ENCODE assay signal across 24 mouse cellular contexts in the genomic region with DNA sequence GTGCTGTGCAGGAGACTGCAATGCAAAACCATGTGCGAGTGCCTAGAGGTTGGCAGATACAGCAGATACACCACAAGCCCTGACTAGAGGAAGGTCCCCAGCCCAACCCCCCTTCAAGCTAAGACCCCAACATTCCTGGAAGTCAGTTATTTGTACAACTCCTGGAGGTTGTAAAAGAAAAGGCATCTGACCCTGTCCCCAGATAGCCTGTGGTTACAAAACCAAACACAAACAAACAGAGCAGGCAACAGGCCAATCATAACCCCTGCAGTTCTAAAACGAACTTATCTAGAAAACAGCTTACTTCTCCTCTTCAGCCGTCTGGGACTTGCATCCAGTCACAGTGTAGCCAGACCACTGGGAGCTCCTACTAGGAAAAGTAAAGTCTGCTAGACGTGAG. TPM values are rescaled to one million over a fixed set of nuclear protein-coding genes. Genes with fewer than 3 reads are reported as not detected.
DNase-seq lines count a peak whose midpoint lies in the region; ATAC-seq and TF ChIP-seq lines count a peak whose summit lies in the region.
"Had no signal": no experiment of that assay in that cellular context is flagged by ENCODE, and none has a peak within 500 bp of the region (broad histone marks: within the 10 kb centered on the region; RNA-seq: fewer than 3 reads in every experiment).

No protein-coding gene starts in this region.

- no peak for TF ChIP-seq CTCF in liver, adult 2 months (IDR thresholded peaks at IDR 0.05; ENCODE audit: low read depth, low read length)

- no peak overlapping the region for H3K4me3 ChIP-seq in liver, adult 2 months (ENCODE audit: insufficient read depth, low read depth, low read length)
- no peak overlapping the region for H3K4me3 ChIP-seq in liver, embryonic 12.5 days
- H3K4me3 ChIP-seq: embryonic facial prominence, embryonic 13.5 days; forebrain, embryonic 12.5 days; gastrocnemius, adult 2 months; heart, embryonic 15.5 days; hindbrain, embryonic 13.5 days had no signal

- no peaks in the 10 kb centered on the region for H3K27me3 ChIP-seq in liver, adult 2 months (ENCODE audit: control insufficient read depth, insufficient read depth, low read length)
- H3K27me3 ChIP-seq in liver, embryonic 12.5 days (replicated peaks) = no peaks in the 10 kb centered on the region
- H3K27me3 ChIP-seq: embryonic facial prominence, embryonic 13.5 days; forebrain, embryonic 12.5 days; heart, embryonic 15.5 days; hindbrain, embryonic 13.5 days had no signal

- H3K27ac ChIP-seq in liver, adult 2 months (replicated peaks; ENCODE audit: insufficient read depth, low read depth, low read length) = no peak overlapping the region
- no peak overlapping the region for H3K27ac ChIP-seq in liver, embryonic 12.5 days
- H3K27ac ChIP-seq: embryonic facial prominence, embryonic 13.5 days; forebrain, embryonic 12.5 days; gastrocnemius, adult 2 months; heart, embryonic 15.5 days; hindbrain, embryonic 13.5 days had no signal

- no peak overlapping the region for H3K9ac ChIP-seq in liver, adult 2 months (ENCODE audit: low read depth, low read length)
- no peak overlapping the region for H3K9ac ChIP-seq in liver, embryonic 12.5 days
- H3K9ac ChIP-seq: embryonic facial prominence, embryonic 13.5 days; forebrain, embryonic 12.5 days; forebrain, postnatal 0 days; heart, embryonic 15.5 days; hindbrain, embryonic 13.5 days had no signal

- no peaks in the 10 kb centered on the region for H3K4me1 ChIP-seq in liver, adult 2 months (ENCODE audit: control insufficient read depth, insufficient read depth, low read length)
- no peaks in the 10 kb centered on the region for H3K4me1 ChIP-seq in liver, embryonic 12.5 days
- H3K4me1 ChIP-seq: forebrain, embryonic 12.5 days; heart, embryonic 15.5 days; hindbrain, embryonic 13.5 days had no signal

- no peak for ATAC-seq in liver, embryonic 12.5 days
- ATAC-seq: CD4-positive, CD25-positive, alpha-beta regulatory T cell, adult 4 months; forebrain, postnatal 0 days had no signal

- H3K4me2 ChIP-seq in liver, embryonic 12.5 days = no peak overlapping the region
- H3K4me2 ChIP-seq: embryonic facial prominence, embryonic 13.5 days; forebrain, embryonic 12.5 days; heart, embryonic 11.5 days; heart, embryonic 15.5 days; hindbrain, embryonic 13.5 days had no signal

- 19% methylated on average over 4 of the region's 4 CpGs for WGBS in liver, adult 2 months
- 20% methylated on average over 4 of the region's 4 CpGs for WGBS in liver, embryonic 12.5 days (ENCODE audit: insufficient replicate concordance)

- DNase-seq in heart, adult 11 months = peak; percentile 73
- no peak for DNase-seq in heart, adult 8-10 months (ENCODE audit: low spot score)
- peak; percentile 15 for DNase-seq in liver, adult 2 months (ENCODE audit: extremely low read depth, low read depth, low spot score)
- peak; percentile 9 to 27 for DNase-seq in kidney, postnatal 4 days
- DNase-seq in adrenal gland, postnatal 25 days = no peak
- no peak for DNase-seq in left cerebral cortex, postnatal 36 days (ENCODE audit: low spot score in 2 of 2)
- DNase-seq: adrenal gland, postnatal 14 days; B cell, adult 2 months; cerebellum, adult 18-20 months; cerebellum, adult 9-11 months; cerebellum, postnatal 36 days; forebrain, postnatal 0 days; gastrocnemius, adult 2 months; gastrocnemius, postnatal 25 days; heart, adult 18-20 months; heart, postnatal 14 days had no signal

- intact Hi-C loops in left cerebral cortex, postnatal 36 days (cut with DNase I) = no loop called here

- H3K9me3 ChIP-seq in liver, embryonic 12.5 days (replicated peaks) = 0 out of 2 replicates have a peak, but pooled peaks cover 9% of the 10 kb centered on the region
- H3K9me3 ChIP-seq: heart, embryonic 15.5 days had no signal

- no peaks in the 10 kb centered on the region for H3K79me2 ChIP-seq in liver, adult 2 months (ENCODE audit: control insufficient read depth, insufficient read depth, low read length)

- H3K36me3 ChIP-seq in liver, adult 2 months (ENCODE audit: control insufficient read depth, insufficient read depth, low read length) = no peaks in the 10 kb centered on the region
- no peaks in the 10 kb centered on the region for H3K36me3 ChIP-seq in liver, embryonic 12.5 days
- H3K36me3 ChIP-seq: embryonic facial prominence, embryonic 13.5 days; forebrain, embryonic 12.5 days; G1E; heart, embryonic 15.5 days; hindbrain, embryonic 13.5 days had no signal

- TF ChIP-seq POLR2A in liver, adult 2 months (IDR thresholded peaks at IDR 0.05; ENCODE audit: extremely low read depth, insufficient read depth, low read length) = no peak

RNA-seq across cellular contexts. Expression of a gene that starts 42.5 kb away (rescaled TPM):
- 10 to 100 TPM; 35.5 to 40.4 (median 37.9) TPM for total RNA-seq in heart, adult 8-10 months (2022)
- total RNA-seq in liver, adult 2 months (2014; rRNA removed) = 28.2 and 33.4 TPM in 2 replicates
- polyA plus RNA-seq in liver, adult 2 months (2012; rRNA removed) = 11.6 and 15.0 TPM in 2 replicates
- 24.9 and 26.9 TPM in 2 replicates for polyA plus RNA-seq in liver, embryonic 12.5 days (2016; fragmentation: Nextera tagmentation; extraction: Ambion mirVana)
- total RNA-seq in adrenal gland, postnatal 25 days (2021) = 66.1 and 74.6 TPM in 2 replicates
- 10 to 100 TPM; 68.9 to 79.0 TPM for total RNA-seq in left cerebral cortex, postnatal 36 days (2021)

RNA-seq across cellular contexts. Expression of a gene that starts 42.7 kb away (rescaled TPM):
- total RNA-seq in heart, adult 8-10 months (2022) = 10 to 100 TPM; 16.6 to 26.6 (median 20.8) TPM
- total RNA-seq in liver, adult 2 months (2014; rRNA removed) = 3.6 and 5.4 TPM in 2 replicates
- 15.0 and 27.6 TPM in 2 replicates for polyA plus RNA-seq in liver, adult 2 months (2012; rRNA removed)
- 3.7 and 4.3 TPM in 2 replicates for polyA plus RNA-seq in liver, embryonic 12.5 days (2016; fragmentation: Nextera tagmentation; extraction: Ambion mirVana)
- 29.6 and 32.1 TPM in 2 replicates for total RNA-seq in adrenal gland, postnatal 25 days (2021)
- 10 to 100 TPM; 33.7 to 59.3 TPM for total RNA-seq in left cerebral cortex, postnatal 36 days (2021)

Comparison
In these comparisons a context has a peak if more than half of its experiments do, and no peak if none do; other contexts are left out.
1. DNase-seq: peak in heart, adult 11 months (single experiment), liver, adult 2 months (single experiment) and kidney, postnatal 4 days (2 of 2); none in heart, adult 8-10 months (single experiment), adrenal gland, postnatal 25 days (single experiment) and left cerebral cortex, postnatal 36 days (0 of 2).